Comparison of ENCODE assay signal across 13 mouse cellular contexts in genomic region chr4:32279842-32280241, GRCm38 (mm10). TPM values are rescaled to one million over a fixed set of nuclear protein-coding genes. Genes with fewer than 3 reads are reported as not detected.
DNase-seq lines count a peak whose midpoint lies in the region; ATAC-seq and TF ChIP-seq lines count a peak whose summit lies in the region.
"Had no signal": no experiment of that assay in that cellular context is flagged by ENCODE, and none has a peak within 500 bp of the region (broad histone marks: within the 10 kb centered on the region; RNA-seq: fewer than 3 reads in every experiment).

No protein-coding gene starts in this region.

- no peak for DNase-seq in liver, postnatal 0 days
- DNase-seq in forelimb bud, embryonic 11.5 days (ENCODE audit: low read depth, low spot score) = peak; percentile 55
- DNase-seq in layer of hippocampus, postnatal 36 days = no peak
- no peak for DNase-seq in layer of hippocampus, postnatal 25 days (ENCODE audit: extremely low spot score in 1 of 2, low spot score in 1 of 2)
- DNase-seq in adrenal gland, adult (ENCODE audit: inconsistent age in 2 of 2, low spot score in 1 of 2) = no peak
- DNase-seq: adrenal gland, postnatal 25 days; cerebellum, adult 11 months; gastrocnemius, postnatal 25 days; heart, postnatal 10 days; kidney, adult 11 months had no signal

- no peaks in the 10 kb centered on the region for H3K36me3 ChIP-seq in liver, embryonic 12.5 days
- no peaks in the 10 kb centered on the region for H3K36me3 ChIP-seq in liver, postnatal 0 days (replicated peaks; ENCODE audit: insufficient read depth, low read length)

- H3K9me3 ChIP-seq in liver, embryonic 12.5 days (replicated peaks) = no peaks in the 10 kb centered on the region
- no peaks in the 10 kb centered on the region for H3K9me3 ChIP-seq in liver, postnatal 0 days (ENCODE audit: low read length)

- H3K4me3 ChIP-seq in liver, embryonic 12.5 days = no peak overlapping the region
- no peak overlapping the region for H3K4me3 ChIP-seq in liver, postnatal 0 days (ENCODE audit: low read depth, low read length)
- H3K4me3 ChIP-seq in bone marrow macrophage, adult 2 months (ENCODE audit: insufficient read depth, low read length) = no peak overlapping the region
- no peak overlapping the region for H3K4me3 ChIP-seq in brown adipose tissue, adult 24 weeks (ENCODE audit: insufficient read depth, low read depth, low read length)

- no peak overlapping the region for H3K9ac ChIP-seq in liver, embryonic 12.5 days
- no peak overlapping the region for H3K9ac ChIP-seq in liver, postnatal 0 days (replicated peaks)

- ATAC-seq in liver, embryonic 12.5 days = peak; percentile 18; the same call in 1 of the 2 replicates
- ATAC-seq in liver, postnatal 0 days = no peak

- TF ChIP-seq EP300 in liver, postnatal 0 days (IDR thresholded peaks at IDR 0.05; ENCODE audit: low read depth) = no peak

- TF ChIP-seq CTCF in liver, postnatal 0 days (IDR thresholded peaks at IDR 0.05; ENCODE audit: low read depth) = no peak
- TF ChIP-seq CTCF in bone marrow macrophage, adult 2 months (IDR thresholded peaks at IDR 0.05; ENCODE audit: low read depth, low read length) = no peak

- H3K27ac ChIP-seq in liver, embryonic 12.5 days = no peak overlapping the region
- no peak overlapping the region for H3K27ac ChIP-seq in liver, postnatal 0 days (ENCODE audit: low read depth)
- H3K27ac ChIP-seq in bone marrow macrophage, adult 2 months (ENCODE audit: insufficient read depth, low read depth, low read length) = 0 out of 2 replicates have a peak overlapping the region, but pooled peaks have one; percentile 7
- peak overlapping the region; percentile 45; the same call in 1 of the 2 replicates for H3K27ac ChIP-seq in brown adipose tissue, adult 24 weeks (replicated peaks; ENCODE audit: low read depth, low read length)

- no peak for TF ChIP-seq POLR2A in bone marrow macrophage, adult 2 months (IDR thresholded peaks at IDR 0.05; ENCODE audit: borderline replicate concordance, low read depth, low read length)

- WGBS in liver, embryonic 12.5 days (ENCODE audit: insufficient replicate concordance) = 84% methylated on average over 1 of the region's 1 CpGs
- WGBS in liver, postnatal 0 days (ENCODE audit: insufficient replicate concordance) = 83% methylated on average over 1 of the region's 1 CpGs

- H3K4me1 ChIP-seq in liver, embryonic 12.5 days = no peaks in the 10 kb centered on the region
- no peaks in the 10 kb centered on the region for H3K4me1 ChIP-seq in liver, postnatal 0 days (ENCODE audit: insufficient read depth)
- peaks cover 13% of the 10 kb centered on the region for H3K4me1 ChIP-seq in bone marrow macrophage, adult 2 months (ENCODE audit: control insufficient read depth, insufficient read depth, low read length)
- H3K4me1 ChIP-seq in brown adipose tissue, adult 24 weeks (ENCODE audit: control insufficient read depth, insufficient read depth, insufficient read length, low read length) = peaks cover 5% of the 10 kb centered on the region; the same call in 1 of the 2 replicates

- H3K27me3 ChIP-seq in liver, embryonic 12.5 days (replicated peaks) = no peaks in the 10 kb centered on the region
- H3K27me3 ChIP-seq in liver, postnatal 0 days (ENCODE audit: insufficient read depth, low read length) = no peaks in the 10 kb centered on the region

- H3K4me2 ChIP-seq in liver, embryonic 12.5 days = no peak overlapping the region
- H3K4me2 ChIP-seq in liver, postnatal 0 days (ENCODE audit: low read depth, low read length) = no peak overlapping the region

RNA-seq across cellular contexts. Expression of gene Bach2, which starts 41.2 kb away (rescaled TPM):
- polyA plus RNA-seq in liver, embryonic 12.5 days (2016; fragmentation: Nextera tagmentation; extraction: Ambion mirVana) = 1.1 and 1.8 TPM in 2 replicates
- 2.7 and 4.3 TPM in 2 replicates for polyA plus RNA-seq in liver, postnatal 0 days (2015; fragmentation: Nextera tagmentation; extraction: Ambion mirVana)
- polyA plus RNA-seq in bone marrow macrophage, adult 2 months (2012; ENCODE audit: insufficient read depth, insufficient read length, missing spikeins) = 0.39 and 1.4 TPM in 2 replicates
- 0.21 and 1.2 TPM in 2 replicates for polyA plus RNA-seq in brown adipose tissue, adult 24 weeks (2012; ENCODE audit: insufficient read depth, insufficient read length, missing spikeins)
- total RNA-seq in layer of hippocampus, postnatal 36 days (2021) = 10 to 100 TPM; 13.7 to 14.0 TPM
- total RNA-seq in layer of hippocampus, postnatal 25 days (2021) = 10 to 100 TPM in 1 of 2 experiments, 1 to 10 TPM in 1; 9.8 to 17.5 TPM

Comparison
In these comparisons a context has a peak if more than half of its experiments do, and no peak if none do; other contexts are left out.
1. H3K27ac ChIP-seq: peak in bone marrow macrophage, adult 2 months (single experiment) and brown adipose tissue, adult 24 weeks (single experiment); none in liver, embryonic 12.5 days (single experiment) and liver, postnatal 0 days (single experiment).